Mouse (Mus musculus): Measurements from ENCODE around the gene Fam169b. TPM values are rescaled to one million over a fixed set of nuclear protein-coding genes. Genes with fewer than 3 reads are reported as not detected.
A peak's percentile ranks its signal among the peaks of the same experiment; 100 is the strongest.
"Not testable (repeated sequence)": the region's sequence is repeated elsewhere in the genome, so short reads cannot be mapped to it uniquely, and the experiment has no call there.

Gene Fam169b
- polyA plus RNA-seq, 1 experiment from 2014 or later, result 1.1 TPM

DNA sequence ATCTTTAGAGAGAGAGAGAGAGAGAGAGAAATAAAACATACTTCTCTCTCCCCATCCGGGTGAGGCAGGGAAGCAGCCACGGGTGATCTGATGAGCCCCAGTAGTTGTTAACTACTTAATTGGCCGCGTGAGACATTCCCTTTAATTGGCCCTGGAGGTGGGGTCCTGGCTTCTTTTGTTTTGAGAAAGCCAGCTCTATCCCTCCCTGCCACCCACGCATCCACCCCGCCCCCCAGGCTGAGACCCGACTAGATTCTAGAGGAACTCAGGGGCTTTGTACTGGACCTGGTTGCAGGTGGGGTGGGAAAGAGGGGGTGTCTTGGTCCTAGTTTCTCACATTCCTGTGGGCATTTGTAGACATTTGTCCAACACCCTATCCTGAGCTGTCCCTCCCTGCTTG is 8.2 kb upstream of the Fam169b start:
- no peaks in the 10 kb centered on the region for H3K9me3 ChIP-seq (replicated peaks)
- no peak overlapping the region for H3K9ac ChIP-seq
- H3K27me3 ChIP-seq, result no peaks in the 10 kb centered on the region; the same call in 1 of the 2 replicates
- H3K36me3 ChIP-seq, result no peaks in the 10 kb centered on the region
- no peak for ATAC-seq (replicated peaks; ENCODE audit: low FRiP score)
- H3K4me1 ChIP-seq, result peaks cover 47% of the 10 kb centered on the region
- no peak overlapping the region for H3K27ac ChIP-seq
- H3K4me2 ChIP-seq, result no peak overlapping the region
- no peak overlapping the region for H3K4me3 ChIP-seq (replicated peaks)
- 15% methylated on average over 7 of the region's 7 CpGs for WGBS

GRCm38 (mm10) chr7:68266691-68267090 is 6.9 kb upstream of the Fam169b start:
- peaks cover 47% of the 10 kb centered on the region for H3K4me1 ChIP-seq
- H3K9me3 ChIP-seq (replicated peaks), result no peaks in the 10 kb centered on the region
- H3K36me3 ChIP-seq, result no peaks in the 10 kb centered on the region
- ATAC-seq (replicated peaks; ENCODE audit: low FRiP score), result no peak
- no peak overlapping the region for H3K9ac ChIP-seq
- H3K27me3 ChIP-seq, result no peaks in the 10 kb centered on the region; the same call in 1 of the 2 replicates
- H3K27ac ChIP-seq, result peak overlapping the region; percentile 23; the same call in 1 of the 2 replicates
- WGBS, result 9% methylated on average over 6 of the region's 6 CpGs
- no peak overlapping the region for H3K4me3 ChIP-seq (replicated peaks)
- H3K4me2 ChIP-seq, result peak overlapping the region; percentile 20; the same call in 1 of the 2 replicates

DNA sequence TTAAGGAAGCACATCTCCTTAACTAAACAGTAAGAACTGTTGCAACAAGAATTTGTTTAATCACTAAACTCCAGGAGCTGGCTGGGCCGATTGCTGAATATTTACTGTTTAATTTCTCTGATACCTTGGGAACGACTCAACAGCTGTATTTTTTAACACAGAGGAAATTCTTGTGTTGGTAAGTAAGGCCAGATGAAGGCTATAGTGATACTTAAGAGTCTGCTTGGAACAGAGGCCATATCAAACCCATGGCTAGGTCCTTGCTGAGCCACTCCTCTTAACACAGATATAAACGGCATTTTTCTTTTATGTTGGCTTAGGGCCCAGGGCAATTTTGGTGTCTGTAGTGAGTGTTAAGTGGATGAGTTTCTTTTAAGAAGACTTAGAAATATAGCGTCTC is 3.1 kb upstream of the Fam169b start:
- 58% methylated on average over 4 of the region's 4 CpGs for WGBS
- Histone ChIP-seq H3K36me3 (no peaks in the 10 kb centered on the region), H3K9me3 (replicated peaks) (no peaks in the 10 kb centered on the region), H3K4me3 (replicated peaks) (no peak overlapping the region), H3K27me3 (peaks cover 8% of the 10 kb centered on the region; the same call in 1 of the 2 replicates), H3K27ac (no peak overlapping the region), H3K4me2 (no peak overlapping the region), H3K4me1 (peaks cover 14% of the 10 kb centered on the region), H3K9ac (no peak overlapping the region)
- ATAC-seq (replicated peaks; ENCODE audit: low FRiP score), result no peak

- H3K27me3 ChIP-seq, result peaks cover 8% of the 10 kb centered on the region; the same call in 1 of the 2 replicates
- H3K4me2 ChIP-seq, result no peak overlapping the region
- 94% methylated on average over 6 of the region's 6 CpGs for WGBS
- no peak overlapping the region for H3K4me3 ChIP-seq (replicated peaks)
- peaks cover 16% of the 10 kb centered on the region for H3K4me1 ChIP-seq
- H3K36me3 ChIP-seq, result no peaks in the 10 kb centered on the region
- no peak overlapping the region for H3K9ac ChIP-seq
- H3K27ac ChIP-seq, result no peak overlapping the region
- H3K9me3 ChIP-seq (replicated peaks), result no peaks in the 10 kb centered on the region
- ATAC-seq (replicated peaks; ENCODE audit: low FRiP score), result no peak
Observed at GRCm38 (mm10) chr7:68271816-68272215, 1.8 kb upstream of the Fam169b start.

- WGBS, result 93% methylated on average over 10 of the region's 10 CpGs
- Histone ChIP-seq H3K9me3 (replicated peaks) (no peaks in the 10 kb centered on the region), H3K4me1 (peaks cover 20% of the 10 kb centered on the region), H3K27me3 (peaks cover 8% of the 10 kb centered on the region; the same call in 1 of the 2 replicates), H3K4me3 (replicated peaks) (no peak overlapping the region), H3K4me2 (no peak overlapping the region), H3K27ac (no peak overlapping the region), H3K36me3 (no peaks in the 10 kb centered on the region), H3K9ac (no peak overlapping the region)
- ATAC-seq (replicated peaks; ENCODE audit: low FRiP score), result no peak
Observed at GRCm38 (mm10) chr7:68272607-68273006, 1.0 kb upstream of the Fam169b start.

DNA sequence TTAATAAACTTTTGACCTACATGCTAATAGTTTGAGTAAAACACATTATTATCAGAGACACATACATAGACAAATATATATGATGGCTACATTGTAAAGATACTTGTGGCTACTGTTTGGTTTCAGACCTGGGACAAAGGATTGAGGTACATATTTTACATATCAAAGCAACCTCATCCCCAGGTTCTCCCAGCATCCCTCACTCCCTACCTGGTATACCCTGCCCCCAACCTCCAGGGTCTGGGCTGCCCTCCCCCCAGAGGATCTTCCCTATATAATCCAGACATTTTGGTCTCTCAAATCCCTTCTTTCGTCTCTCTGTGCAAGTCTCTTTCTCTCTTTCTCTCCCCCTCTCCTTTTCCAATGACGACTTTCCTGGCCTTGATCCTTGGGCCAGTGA is 579 bp downstream of the Fam169b start:
- Histone ChIP-seq H3K4me1 (peaks cover 25% of the 10 kb centered on the region), H3K36me3 (no peaks in the 10 kb centered on the region), H3K4me3 (replicated peaks) (no peak overlapping the region), H3K9me3 (replicated peaks) (no peaks in the 10 kb centered on the region), H3K27ac (no peak overlapping the region), H3K4me2 (no peak overlapping the region), H3K9ac (no peak overlapping the region), H3K27me3 (peaks cover 8% of the 10 kb centered on the region; the same call in 1 of the 2 replicates)
- ATAC-seq (replicated peaks; ENCODE audit: low FRiP score), result no peak
- 76% methylated on average over 2 of the region's 2 CpGs for WGBS

DNA sequence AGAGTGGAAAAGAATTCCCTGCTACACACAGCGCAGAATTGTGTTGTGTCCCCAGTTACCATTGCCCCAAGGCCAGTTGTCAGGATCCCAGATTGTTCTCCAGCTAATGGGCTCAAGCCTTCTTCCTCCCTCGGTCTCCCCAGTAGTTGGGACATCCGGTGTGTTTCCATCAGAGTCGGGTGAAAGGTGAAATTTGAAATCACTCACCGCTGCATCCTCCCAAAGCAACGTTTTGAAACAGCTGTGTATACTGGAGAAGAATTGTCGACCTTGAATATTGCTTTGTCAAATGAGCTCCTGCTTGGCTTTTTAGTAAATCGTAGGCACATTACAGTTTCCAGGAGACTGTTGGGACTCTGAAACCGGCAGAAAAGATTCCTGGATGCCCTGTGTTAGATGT is 1.3 kb downstream of the Fam169b start:
- ATAC-seq (replicated peaks; ENCODE audit: low FRiP score), result no peak
- H3K27me3 ChIP-seq, result peaks cover 8% of the 10 kb centered on the region; the same call in 1 of the 2 replicates
- H3K9me3 ChIP-seq (replicated peaks), result no peaks in the 10 kb centered on the region
- no peak overlapping the region for H3K27ac ChIP-seq
- no peaks in the 10 kb centered on the region for H3K36me3 ChIP-seq
- 64% methylated on average over 9 of the region's 9 CpGs for WGBS
- H3K4me3 ChIP-seq (replicated peaks), result no peak overlapping the region
- H3K9ac ChIP-seq, result no peak overlapping the region
- peaks cover 25% of the 10 kb centered on the region for H3K4me1 ChIP-seq
- no peak overlapping the region for H3K4me2 ChIP-seq

- not testable (repeated sequence) for H3K36me3 ChIP-seq; H3K27me3 ChIP-seq; ATAC-seq (replicated peaks; ENCODE audit: low FRiP score); H3K27ac ChIP-seq; H3K9me3 ChIP-seq (replicated peaks)
- Histone ChIP-seq H3K4me1 (peaks cover 25% of the 10 kb centered on the region), H3K4me3 (replicated peaks) (peak overlapping the region; percentile 46), H3K4me2 (peak overlapping the region; percentile 92), H3K9ac (0 out of 2 replicates have a peak overlapping the region, but pooled peaks have one; percentile 41)
- WGBS, result 58% methylated on average over 9 of the region's 9 CpGs
Observed at GRCm38 (mm10) chr7:68275445-68275837, 1.8 kb downstream of the Fam169b start.

GRCm38 (mm10) chr7:68275838-68276731 is 2.4 kb downstream of the Fam169b start:
- ATAC-seq (replicated peaks; ENCODE audit: low FRiP score), result peak; percentile 82
- WGBS, result 5% methylated on average over 36 of the region's 36 CpGs
- H3K27me3 ChIP-seq, result peaks cover 8% of the 10 kb centered on the region; the same call in 1 of the 2 replicates
- H3K9ac ChIP-seq, result peak overlapping the region; percentile 41; the same call in 1 of the 2 replicates
- H3K4me3 ChIP-seq (replicated peaks), result peak overlapping the region; percentile 46
- H3K4me2 ChIP-seq, result peak overlapping the region; percentile 92
- no peaks in the 10 kb centered on the region for H3K9me3 ChIP-seq (replicated peaks)
- H3K27ac ChIP-seq, result 0 out of 2 replicates have a peak overlapping the region, but pooled peaks have one; percentile 2
- no peaks in the 10 kb centered on the region for H3K36me3 ChIP-seq
- peaks cover 25% of the 10 kb centered on the region for H3K4me1 ChIP-seq

- peak; percentile 52 for ATAC-seq (replicated peaks; ENCODE audit: low FRiP score)
- peak overlapping the region; percentile 3; the same call in 1 of the 2 replicates for H3K4me2 ChIP-seq
- H3K27ac ChIP-seq, result peak overlapping the region; percentile 64; the same call in 1 of the 2 replicates
- H3K36me3 ChIP-seq, result no peaks in the 10 kb centered on the region
- H3K9ac ChIP-seq, result no peak overlapping the region
- no peak overlapping the region for H3K4me3 ChIP-seq (replicated peaks)
- peaks cover 8% of the 10 kb centered on the region; the same call in 1 of the 2 replicates for H3K27me3 ChIP-seq
- no peaks in the 10 kb centered on the region for H3K9me3 ChIP-seq (replicated peaks)
- peaks cover 25% of the 10 kb centered on the region for H3K4me1 ChIP-seq
- 30% methylated on average over 11 of the region's 11 CpGs for WGBS
Observed at GRCm38 (mm10) chr7:68277054-68277896, 3.6 kb downstream of the Fam169b start.

DNA sequence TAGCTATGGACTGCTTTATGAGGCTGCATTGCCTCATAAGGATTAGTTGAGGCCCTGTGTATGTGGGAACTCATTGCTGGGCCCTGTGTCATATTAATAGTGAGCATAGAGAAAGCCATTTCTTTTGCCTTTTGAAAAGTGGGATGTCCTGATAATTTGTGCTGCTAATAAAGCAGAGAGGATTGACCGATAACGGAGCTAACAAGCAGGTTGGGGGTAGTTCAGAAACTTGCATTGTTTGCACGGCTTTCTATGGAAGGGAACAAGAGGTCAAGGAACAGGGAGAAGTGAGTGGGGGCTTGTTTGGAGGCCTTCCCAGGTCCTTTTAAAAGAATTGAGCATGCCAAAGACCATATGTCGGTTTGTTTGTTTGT is 4.2 kb downstream of the Fam169b start:
- WGBS, result 72% methylated on average over 4 of the region's 4 CpGs

More for the DNA sequence above, 4.2 kb downstream of the Fam169b start:
- Histone ChIP-seq H3K4me3 (replicated peaks) (no peak overlapping the region), H3K9me3 (replicated peaks) (no peaks in the 10 kb centered on the region), H3K36me3 (no peaks in the 10 kb centered on the region), H3K27ac (no peak overlapping the region), H3K4me1 (peaks cover 29% of the 10 kb centered on the region), H3K27me3 (peaks cover 8% of the 10 kb centered on the region; the same call in 1 of the 2 replicates), H3K4me2 (no peak overlapping the region), H3K9ac (no peak overlapping the region)
- ATAC-seq (replicated peaks; ENCODE audit: low FRiP score), result no peak

Measured in kidney, embryonic 15.5 days (tissue).